Mouse (Mus musculus) forebrain, embryonic 13.5 days (tissue): ENCODE measurements around the gene Bach2. TPM values are rescaled to one million over a fixed set of nuclear protein-coding genes. Genes with fewer than 3 reads are reported as not detected.

ENCODE experiments used
- ATAC-seq: fragments of 200-750 bp; cut with Nextera tagmentation; 2 replicates; pipeline ENCODE4 v1.8.0; 2017
- H3K27ac ChIP-seq: fragments of 300-500 bp; sonication (generic); 2 replicates; pipeline ENCODE4 v1.5.1; 2015; ENCODE audit warnings: inconsistent platforms, mild to moderate bottlenecking, moderate library complexity
- H3K27me3 ChIP-seq: fragments of 300-500 bp; sonication (generic); 2 replicates; pipeline ENCODE4 v1.6.1; 2015; ENCODE audit warnings: mild to moderate bottlenecking, inconsistent platforms
- H3K36me3 ChIP-seq: fragments of 300-500 bp; sonication (generic); 2 replicates; pipeline ENCODE4 v1.6.1; 2015; ENCODE audit warnings: mild to moderate bottlenecking, inconsistent platforms; ENCODE audit not compliant: poor library complexity, severe bottlenecking
- H3K4me1 ChIP-seq: fragments of 300-500 bp; sonication (generic); 2 replicates; pipeline ENCODE4 v1.6.1; 2015; ENCODE audit warnings: inconsistent platforms
- H3K4me2 ChIP-seq: fragments of 300-500 bp; sonication (generic); 2 replicates; pipeline ENCODE4 v1.6.1; 2015; ENCODE audit warnings: inconsistent platforms, mild to moderate bottlenecking, moderate library complexity
- H3K4me3 ChIP-seq: fragments of 300-500 bp; sonication (generic); 2 replicates; pipeline ENCODE4 v1.5.1; 2015; ENCODE audit warnings: mild to moderate bottlenecking, inconsistent platforms
- H3K9ac ChIP-seq: fragments of 300-500 bp; sonication (generic); 2 replicates; pipeline ENCODE4 v1.6.1; 2015; ENCODE audit warnings: mild to moderate bottlenecking, inconsistent platforms
- H3K9me3 ChIP-seq: fragments of 300-500 bp; sonication (generic); replicated peaks from 2 replicates; pipeline ENCODE4 v1.6.1; 2016; ENCODE audit warnings: inconsistent platforms
- WGBS: fragments of 180-500 bp; shearing (Covaris S2); methylation state at CpG from one replicate; pipeline ENCODE4 v1.1.7; 2015; 5-methylcytosine and 5-hydroxymethylcytosine counted together
- polyA plus RNA-seq: library from polyadenylated mRNA; unstranded; fragments of >200 nt; fragmentation: Nextera tagmentation; extraction: Ambion mirVana; gene quantifications from 2 replicates; pipeline ENCODE4 v1.2.1, GENCODE M21; 2015

The Bach2 gene
- polyA plus RNA-seq, result 26.2 and 31.6 TPM in 2 replicates

DNA sequence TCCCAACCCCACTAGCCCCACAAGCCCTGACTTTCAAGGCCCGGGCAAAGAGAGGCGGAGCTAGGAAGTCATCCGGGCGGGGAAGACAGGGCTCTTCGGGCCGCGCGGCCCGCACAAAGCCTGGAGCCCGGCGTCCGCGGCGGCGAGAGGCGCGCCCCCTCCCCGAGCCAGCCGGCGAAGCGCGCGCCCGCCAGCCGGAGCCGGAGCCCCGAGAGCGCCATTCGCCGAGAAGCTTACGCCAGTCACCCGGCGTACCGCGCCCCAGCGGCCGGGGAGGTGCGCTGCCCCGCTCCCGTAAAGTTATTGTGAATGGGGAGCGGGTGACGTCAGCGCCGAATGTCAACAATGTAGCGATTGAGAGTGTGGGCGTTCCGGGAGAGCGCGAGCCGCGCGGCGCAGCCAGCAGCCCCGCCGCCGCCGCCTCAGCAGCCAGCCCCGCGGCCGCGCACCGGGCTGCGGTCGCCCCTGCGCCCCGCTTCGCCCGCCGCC is at the start of gene Bach2:
Gene Bach2, plus strand, starts transcription at position 439 of the 489 bp plus-strand sequence.
- Histone ChIP-seq H3K9ac (peak within 1 kb of the TSS; percentile 99), H3K4me1 (peaks cover 45% of the 10 kb centered on the region), H3K4me3 (peak within 1 kb of the TSS; percentile 90), H3K36me3 (no peaks in the 10 kb centered on the region), H3K4me2 (peak within 1 kb of the TSS; percentile 70), H3K9me3 (no peaks in the 10 kb centered on the region), H3K27ac (peak within 1 kb of the TSS; percentile 98), H3K27me3 (0 out of 2 replicates have a peak, but pooled peaks cover 4% of the 10 kb centered on the region)
- ATAC-seq, result peak; percentile 90
- WGBS, result 1% methylated on average over 61 of the region's 69 CpGs

DNA sequence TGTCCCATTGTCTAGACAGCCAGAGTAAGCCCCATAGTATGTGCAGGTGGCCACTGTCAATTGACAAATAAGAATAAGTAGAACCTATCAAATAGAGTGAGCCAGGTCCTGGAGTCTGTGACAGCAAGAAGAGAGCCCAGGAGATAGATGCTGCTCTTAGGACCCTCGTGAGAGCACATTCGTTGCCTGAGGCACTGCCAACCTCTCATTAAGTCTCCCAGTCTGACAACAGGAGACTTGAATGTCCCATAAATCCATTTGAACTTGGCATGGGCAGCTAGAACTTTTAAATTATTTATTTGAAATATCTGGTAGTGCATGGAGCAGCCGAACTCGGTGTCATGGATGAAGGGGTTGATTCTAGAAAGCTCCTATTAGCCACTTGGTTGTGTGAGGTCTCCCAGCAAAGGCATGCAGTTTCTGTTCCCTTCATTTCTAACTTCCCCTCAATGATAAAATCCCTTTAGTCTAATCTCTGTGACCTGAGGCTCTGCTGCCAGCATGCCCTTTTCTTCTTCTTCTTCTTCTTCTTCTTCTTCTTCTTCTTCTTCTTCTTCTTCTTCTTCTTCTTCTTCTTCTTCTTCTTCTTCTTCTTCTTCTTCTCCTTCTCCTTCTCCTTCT is 49.1 kb upstream of the Bach2 start:
- no peak for ATAC-seq
- Histone ChIP-seq H3K27me3 (peaks cover 3% of the 10 kb centered on the region; the same call in 1 of the 2 replicates), H3K9ac (no peak overlapping the region), H3K9me3 (no peaks in the 10 kb centered on the region), H3K27ac (peak overlapping the region; percentile 71), H3K4me3 (no peak overlapping the region), H3K36me3 (no peaks in the 10 kb centered on the region), H3K4me1 (peaks cover 25% of the 10 kb centered on the region), H3K4me2 (peak overlapping the region; percentile 8; the same call in 1 of the 2 replicates)
- 62% methylated on average over 4 of the region's 4 CpGs for WGBS

DNA sequence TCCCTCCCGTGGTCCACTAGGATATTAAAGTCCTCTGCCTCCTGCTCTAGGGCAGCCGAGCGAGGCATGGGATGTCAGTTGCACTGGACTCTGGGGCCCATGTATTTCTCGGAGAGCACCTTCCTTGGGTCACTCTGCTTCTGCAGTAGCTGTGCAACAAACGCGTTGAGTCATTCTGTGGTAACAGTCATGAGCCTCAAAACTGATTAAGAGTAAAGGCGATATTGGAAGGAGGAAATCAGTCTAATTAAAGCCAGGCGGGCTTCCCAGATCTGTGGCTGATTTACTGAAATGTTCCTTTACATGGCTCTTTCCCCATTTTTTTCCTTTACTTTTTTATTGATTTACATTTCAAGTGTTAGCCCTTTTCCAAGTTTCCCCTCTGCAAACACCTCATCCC is 48.1 kb upstream of the Bach2 start:
- 86% methylated on average over 8 of the region's 8 CpGs for WGBS

DNA sequence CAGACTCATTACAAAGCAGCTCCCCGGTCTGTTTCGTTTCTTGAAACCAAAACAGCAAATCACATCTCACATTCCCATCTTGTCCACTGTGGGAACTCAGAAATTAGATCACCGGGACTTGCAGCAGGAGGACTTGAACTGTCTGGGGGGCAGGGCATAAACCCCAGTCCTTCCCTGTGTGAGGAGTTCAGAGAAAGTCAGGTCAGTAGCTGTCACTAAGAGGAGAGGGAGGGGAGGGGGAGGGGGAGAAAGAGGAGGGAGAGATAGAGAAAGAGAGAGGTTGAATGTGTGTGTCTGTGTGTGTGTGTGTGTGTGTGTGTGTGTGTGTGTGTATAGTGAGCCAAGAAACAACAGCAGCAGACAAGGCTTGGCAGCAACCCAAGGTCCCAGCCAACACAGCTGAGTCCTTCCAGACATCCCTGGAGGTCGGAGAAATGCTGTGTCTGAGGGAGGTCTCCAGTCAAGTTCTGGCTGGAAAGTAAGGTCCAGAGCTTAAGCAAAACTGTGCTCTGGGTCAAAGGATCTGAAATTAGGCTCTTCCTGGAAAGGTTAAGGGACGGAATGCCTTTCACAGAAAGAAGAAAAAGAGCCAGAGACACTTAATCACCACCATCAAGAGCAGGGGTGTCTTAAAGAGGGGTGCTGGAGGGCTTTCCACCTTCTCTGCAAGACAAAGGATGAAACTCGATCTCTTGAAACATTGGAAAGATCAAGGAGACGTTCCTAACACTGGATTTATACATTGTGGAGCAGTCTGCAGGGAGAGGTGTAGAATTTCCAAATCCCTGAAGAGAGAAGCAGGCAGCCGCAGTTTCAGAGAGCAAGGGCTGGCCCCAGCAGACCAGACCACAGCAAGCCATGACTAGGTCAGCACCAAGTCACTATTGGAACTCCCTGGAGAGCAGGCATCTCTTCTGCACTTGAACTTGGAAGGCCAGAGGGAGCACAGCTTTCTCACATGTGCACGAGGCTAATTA is 42.4 kb upstream of the Bach2 start:
- Histone ChIP-seq H3K4me2 (no peak overlapping the region), H3K36me3 (no peaks in the 10 kb centered on the region), H3K27ac (peak overlapping the region; percentile 64), H3K9ac (no peak overlapping the region), H3K4me1 (peaks cover 24% of the 10 kb centered on the region), H3K4me3 (no peak overlapping the region), H3K9me3 (no peaks in the 10 kb centered on the region), H3K27me3 (no peaks in the 10 kb centered on the region)
- 18% methylated on average over 9 of the region's 9 CpGs for WGBS
- ATAC-seq, result peak; percentile 83

More for the DNA sequence above, 48.1 kb upstream of the Bach2 start:
- H3K4me1 ChIP-seq, result peaks cover 30% of the 10 kb centered on the region
- no peak for ATAC-seq
- no peaks in the 10 kb centered on the region for H3K9me3 ChIP-seq
- H3K36me3 ChIP-seq, result no peaks in the 10 kb centered on the region
- H3K9ac ChIP-seq, result no peak overlapping the region
- no peak overlapping the region for H3K4me2 ChIP-seq
- H3K27me3 ChIP-seq, result peaks cover 3% of the 10 kb centered on the region; the same call in 1 of the 2 replicates
- no peak overlapping the region for H3K4me3 ChIP-seq
- 0 out of 2 replicates have a peak overlapping the region, but pooled peaks have one; percentile 16 for H3K27ac ChIP-seq

DNA sequence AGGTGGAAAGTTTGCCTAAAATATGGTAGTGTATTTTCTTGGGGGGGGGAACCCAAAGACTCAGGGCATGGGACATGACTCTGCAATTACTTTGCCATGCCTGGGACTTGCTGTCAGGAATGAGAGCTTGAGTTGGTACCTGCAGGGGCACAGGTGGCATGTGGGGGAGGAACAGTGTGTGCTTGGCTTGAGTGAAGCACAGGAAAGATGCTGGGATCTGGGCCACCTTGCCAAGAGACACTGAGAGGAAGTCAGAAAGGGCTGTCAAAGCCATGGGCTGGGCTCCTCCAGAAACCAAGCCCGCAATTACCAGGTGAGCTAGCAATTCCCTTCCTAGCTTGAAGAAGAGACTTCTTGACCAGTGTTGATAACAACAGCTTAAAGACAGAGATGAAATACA is 40.6 kb upstream of the Bach2 start:
- WGBS, result 90% methylated on average over 1 of the region's 1 CpGs
- H3K4me3 ChIP-seq, result no peak overlapping the region
- no peak for ATAC-seq
- H3K36me3 ChIP-seq, result no peaks in the 10 kb centered on the region
- peaks cover 24% of the 10 kb centered on the region for H3K4me1 ChIP-seq
- H3K9ac ChIP-seq, result no peak overlapping the region
- H3K27ac ChIP-seq, result no peak overlapping the region
- no peaks in the 10 kb centered on the region for H3K9me3 ChIP-seq
- no peaks in the 10 kb centered on the region for H3K27me3 ChIP-seq
- H3K4me2 ChIP-seq, result no peak overlapping the region

DNA sequence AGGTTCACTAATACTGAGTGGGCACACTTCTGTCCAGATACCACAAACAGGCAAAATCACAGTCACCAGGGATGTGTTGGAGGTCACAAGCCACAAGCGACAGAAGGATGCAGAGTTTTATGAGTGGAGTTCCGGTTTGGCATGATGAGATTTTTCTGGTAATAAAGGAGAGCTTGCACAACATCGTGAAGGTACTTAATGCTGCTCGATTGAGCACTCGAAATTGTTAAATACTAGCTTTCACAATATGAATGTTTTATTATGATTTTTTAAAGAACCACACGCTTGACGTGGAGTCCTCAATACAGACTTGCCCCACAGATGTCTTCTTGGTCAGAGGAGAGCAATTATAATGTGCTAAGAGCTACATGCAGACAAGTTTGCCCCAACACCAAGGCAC is 40.0 kb upstream of the Bach2 start:
- 88% methylated on average over 7 of the region's 7 CpGs for WGBS
- ATAC-seq, result no peak

DNA sequence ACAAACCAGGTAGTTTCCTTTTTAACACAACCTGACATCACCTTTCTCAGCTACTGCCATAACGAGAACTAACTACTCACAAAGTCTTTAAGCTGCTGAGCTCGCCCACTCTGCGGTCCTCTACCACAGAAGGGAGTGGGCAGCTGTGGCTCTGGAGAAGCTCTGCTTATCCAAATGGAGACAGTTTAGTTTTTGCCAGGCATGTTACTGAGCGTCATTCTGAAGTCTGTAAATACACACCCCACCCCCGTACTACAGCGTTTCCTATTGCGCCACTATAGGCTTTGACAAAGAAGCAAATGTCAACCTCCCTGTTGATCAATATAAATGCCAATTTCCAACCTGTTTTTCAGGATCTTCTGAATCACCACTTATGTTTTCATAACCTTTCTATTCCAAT is 39.4 kb upstream of the Bach2 start:
- no peak overlapping the region for H3K4me3 ChIP-seq

More for the DNA sequence above, 40.0 kb upstream of the Bach2 start:
- H3K4me2 ChIP-seq, result no peak overlapping the region
- H3K36me3 ChIP-seq, result no peaks in the 10 kb centered on the region
- H3K9me3 ChIP-seq, result no peaks in the 10 kb centered on the region
- no peak overlapping the region for H3K27ac ChIP-seq
- no peak overlapping the region for H3K4me3 ChIP-seq
- H3K27me3 ChIP-seq, result no peaks in the 10 kb centered on the region
- H3K9ac ChIP-seq, result no peak overlapping the region
- peaks cover 24% of the 10 kb centered on the region for H3K4me1 ChIP-seq

GRCm38 (mm10) chr4:32201114-32201513 is 37.5 kb upstream of the Bach2 start:
- no peak overlapping the region for H3K4me3 ChIP-seq
- no peaks in the 10 kb centered on the region for H3K36me3 ChIP-seq
- no peak overlapping the region for H3K27ac ChIP-seq
- no peak for ATAC-seq
- 76% methylated on average over 8 of the region's 8 CpGs for WGBS
- H3K27me3 ChIP-seq, result no peaks in the 10 kb centered on the region
- peaks cover 14% of the 10 kb centered on the region for H3K4me1 ChIP-seq
- H3K9ac ChIP-seq, result no peak overlapping the region
- H3K4me2 ChIP-seq, result no peak overlapping the region
- H3K9me3 ChIP-seq, result no peaks in the 10 kb centered on the region

More for the DNA sequence above, 39.4 kb upstream of the Bach2 start:
- no peak for ATAC-seq
- no peaks in the 10 kb centered on the region for H3K27me3 ChIP-seq
- no peaks in the 10 kb centered on the region for H3K9me3 ChIP-seq
- no peak overlapping the region for H3K27ac ChIP-seq
- WGBS, result 86% methylated on average over 7 of the region's 7 CpGs
- no peaks in the 10 kb centered on the region for H3K36me3 ChIP-seq
- no peak overlapping the region for H3K9ac ChIP-seq
- no peak overlapping the region for H3K4me2 ChIP-seq
- H3K4me1 ChIP-seq, result peaks cover 24% of the 10 kb centered on the region

- Histone ChIP-seq H3K9me3 (no peaks in the 10 kb centered on the region), H3K4me2 (no peak overlapping the region), H3K27ac (no peak overlapping the region), H3K4me1 (0 out of 2 replicates have a peak, but pooled peaks cover 5% of the 10 kb centered on the region), H3K36me3 (no peaks in the 10 kb centered on the region), H3K4me3 (no peak overlapping the region), H3K9ac (no peak overlapping the region), H3K27me3 (no peaks in the 10 kb centered on the region)
- 96% methylated on average over 5 of the region's 5 CpGs for WGBS
- ATAC-seq, result 0 out of 2 replicates have a peak, but pooled peaks have one; percentile 30
Observed at GRCm38 (mm10) chr4:32202362-32202761, 36.2 kb upstream of the Bach2 start.

- Histone ChIP-seq H3K4me2 (no peak overlapping the region), H3K9me3 (no peaks in the 10 kb centered on the region), H3K9ac (no peak overlapping the region), H3K36me3 (no peaks in the 10 kb centered on the region), H3K4me1 (no peaks in the 10 kb centered on the region), H3K4me3 (no peak overlapping the region), H3K27me3 (no peaks in the 10 kb centered on the region), H3K27ac (no peak overlapping the region)
- 86% methylated on average over 4 of the region's 4 CpGs for WGBS
- ATAC-seq, result no peak
Observed at GRCm38 (mm10) chr4:32204819-32205218, 33.8 kb upstream of the Bach2 start.

DNA sequence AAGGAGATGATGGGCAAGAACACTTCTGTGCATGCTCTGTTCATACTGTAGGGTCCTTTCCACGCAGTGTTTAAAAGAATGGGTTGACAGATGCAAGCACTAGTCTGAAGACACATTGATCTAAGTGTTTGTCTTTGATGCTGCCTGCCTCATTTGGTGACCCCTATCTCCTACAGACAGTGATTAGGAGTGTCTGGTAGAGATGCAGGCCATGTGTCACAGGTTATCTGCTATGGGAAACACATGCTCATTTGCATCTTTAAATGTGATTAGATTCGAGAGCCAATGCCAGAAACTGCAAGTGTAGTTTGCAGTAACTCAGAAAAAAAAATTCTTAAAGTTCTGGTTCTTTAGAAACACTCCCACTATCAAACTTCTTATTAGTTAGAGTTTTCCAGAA is 32.8 kb upstream of the Bach2 start:
- peaks cover 7% of the 10 kb centered on the region for H3K4me1 ChIP-seq
- no peak for ATAC-seq
- WGBS, result 79% methylated on average over 2 of the region's 2 CpGs
- H3K27ac ChIP-seq, result no peak overlapping the region
- no peaks in the 10 kb centered on the region for H3K9me3 ChIP-seq
- H3K4me3 ChIP-seq, result no peak overlapping the region
- no peaks in the 10 kb centered on the region for H3K27me3 ChIP-seq
- H3K4me2 ChIP-seq, result no peak overlapping the region
- no peaks in the 10 kb centered on the region for H3K36me3 ChIP-seq
- H3K9ac ChIP-seq, result no peak overlapping the region

DNA sequence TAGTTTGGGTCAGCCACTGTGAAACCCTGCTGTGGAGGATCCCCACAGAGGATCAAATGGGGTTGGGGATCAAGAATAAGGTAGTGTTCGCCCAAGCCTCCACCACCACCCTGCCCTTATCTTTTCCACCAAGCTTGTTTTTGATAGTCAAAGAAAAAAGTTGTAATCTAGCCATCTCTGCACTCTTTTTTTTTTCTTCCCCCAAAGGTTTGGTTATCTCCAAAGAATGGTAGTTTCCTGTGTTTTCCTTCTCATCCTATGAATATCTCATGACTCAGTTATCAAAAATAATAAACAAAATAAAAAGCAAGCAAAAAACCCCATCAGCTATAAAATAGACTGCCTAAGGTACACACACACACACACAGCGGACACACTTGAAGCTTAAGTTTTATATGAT is 28.6 kb upstream of the Bach2 start:
- peaks cover 13% of the 10 kb centered on the region for H3K4me1 ChIP-seq
- no peak overlapping the region for H3K4me2 ChIP-seq
- no peak overlapping the region for H3K9ac ChIP-seq
- ATAC-seq, result no peak
- H3K4me3 ChIP-seq, result no peak overlapping the region
- no peaks in the 10 kb centered on the region for H3K36me3 ChIP-seq
- H3K27ac ChIP-seq, result no peak overlapping the region; the same call in 1 of the 2 replicates
- no peaks in the 10 kb centered on the region for H3K9me3 ChIP-seq
- no peaks in the 10 kb centered on the region for H3K27me3 ChIP-seq
- 97% methylated on average over 2 of the region's 2 CpGs for WGBS
